Mouse (Mus musculus) layer of hippocampus, adult 9-11 months (tissue): ENCODE measurements around the gene Fam57b.
"Not testable (repeated sequence)": the region's sequence is repeated elsewhere in the genome, so short reads cannot be mapped to it uniquely, and the experiment has no call there.

Source experiments
- DNase-seq: peaks from one replicate; pipeline ENCODE4 v3.0.0; 2022

Gene Fam57b

DNA sequence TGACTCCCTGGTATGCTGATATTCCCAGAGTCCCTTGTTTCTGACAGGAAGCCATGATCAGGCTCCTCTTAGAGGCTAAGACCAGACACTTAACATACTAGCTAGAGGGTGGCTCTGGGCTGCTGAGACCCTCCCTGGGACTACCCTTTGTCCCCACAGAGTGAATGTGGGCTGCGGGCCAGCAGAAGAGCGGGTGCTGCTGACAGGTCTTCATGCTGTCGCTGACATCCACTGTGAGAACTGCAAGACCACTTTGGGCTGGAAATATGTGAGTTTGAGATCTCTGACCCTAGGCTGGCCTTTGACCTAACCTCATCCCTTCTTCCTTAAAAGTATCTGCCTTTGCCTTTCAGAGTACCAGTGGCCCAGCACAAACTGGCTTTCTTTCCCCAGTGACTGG, 19.3 kb upstream of the Fam57b start:
- no peak for DNase-seq

DNA sequence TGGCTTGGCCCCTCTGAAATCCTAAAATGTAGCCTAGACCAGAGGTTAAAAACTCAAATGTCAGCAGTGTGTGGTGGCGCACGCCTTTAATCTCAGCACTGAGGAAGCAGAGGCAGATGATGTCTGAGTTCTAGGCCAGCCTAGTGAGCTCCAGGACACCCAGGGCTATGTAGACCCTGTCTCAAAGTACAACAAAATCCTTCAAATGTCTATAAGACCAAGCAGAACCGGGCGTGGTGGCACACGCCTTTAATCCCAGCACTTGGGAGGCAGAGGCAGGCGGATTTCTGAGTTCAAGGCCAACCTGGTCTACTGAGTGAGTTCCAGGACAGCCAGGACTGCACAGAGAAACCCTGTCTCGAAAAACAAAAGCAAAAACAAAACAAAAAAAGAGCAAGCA, 18.4 kb upstream of the Fam57b start:
- DNase-seq = not testable (repeated sequence)

DNA sequence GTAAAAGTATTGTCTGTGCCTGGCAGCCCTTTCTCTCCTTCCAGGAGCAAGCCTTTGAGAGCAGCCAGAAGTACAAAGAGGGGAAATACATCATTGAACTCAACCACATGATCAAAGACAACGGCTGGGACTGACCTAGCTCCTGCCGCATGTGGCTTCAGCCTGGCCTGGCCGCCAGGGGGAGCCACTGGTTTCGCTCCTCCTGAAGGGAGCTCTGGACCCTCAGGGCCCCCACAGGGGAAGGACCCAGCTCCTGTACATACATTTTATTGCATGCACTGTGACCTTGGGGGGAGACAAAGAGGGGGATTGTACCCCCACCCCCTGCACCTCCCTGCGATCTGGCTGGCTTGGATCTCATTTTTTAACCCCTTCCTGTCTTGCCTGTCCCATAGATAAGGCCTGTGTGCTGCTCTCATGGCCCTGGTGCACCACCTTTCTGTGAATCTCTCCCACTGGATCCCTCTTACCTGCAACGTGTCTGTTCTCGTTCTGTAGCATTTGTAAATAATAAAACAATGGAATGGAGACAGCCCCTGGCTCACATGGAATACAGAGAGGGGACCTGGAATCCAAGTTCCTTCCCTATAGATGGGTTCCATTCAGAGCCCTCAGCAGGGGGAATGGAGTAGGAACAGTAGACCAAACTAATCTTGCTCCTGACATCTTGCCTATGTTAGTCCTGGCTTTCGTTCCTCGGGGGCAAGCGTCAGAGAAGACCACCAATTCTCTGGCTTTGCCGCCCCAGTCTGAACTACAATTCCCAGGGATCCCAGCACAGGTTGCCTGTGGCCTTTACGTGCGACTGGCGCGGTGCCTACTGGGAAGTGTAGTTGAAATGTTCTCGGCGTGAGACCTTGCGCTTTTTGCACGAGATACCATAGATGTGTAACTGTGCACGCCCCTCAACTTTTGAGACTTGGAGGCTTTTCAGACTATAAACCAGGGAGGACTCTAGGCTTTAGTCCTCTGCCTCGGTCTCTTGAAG, 17.2 kb upstream of the Fam57b start:
- peak; percentile 84 for DNase-seq

DNA sequence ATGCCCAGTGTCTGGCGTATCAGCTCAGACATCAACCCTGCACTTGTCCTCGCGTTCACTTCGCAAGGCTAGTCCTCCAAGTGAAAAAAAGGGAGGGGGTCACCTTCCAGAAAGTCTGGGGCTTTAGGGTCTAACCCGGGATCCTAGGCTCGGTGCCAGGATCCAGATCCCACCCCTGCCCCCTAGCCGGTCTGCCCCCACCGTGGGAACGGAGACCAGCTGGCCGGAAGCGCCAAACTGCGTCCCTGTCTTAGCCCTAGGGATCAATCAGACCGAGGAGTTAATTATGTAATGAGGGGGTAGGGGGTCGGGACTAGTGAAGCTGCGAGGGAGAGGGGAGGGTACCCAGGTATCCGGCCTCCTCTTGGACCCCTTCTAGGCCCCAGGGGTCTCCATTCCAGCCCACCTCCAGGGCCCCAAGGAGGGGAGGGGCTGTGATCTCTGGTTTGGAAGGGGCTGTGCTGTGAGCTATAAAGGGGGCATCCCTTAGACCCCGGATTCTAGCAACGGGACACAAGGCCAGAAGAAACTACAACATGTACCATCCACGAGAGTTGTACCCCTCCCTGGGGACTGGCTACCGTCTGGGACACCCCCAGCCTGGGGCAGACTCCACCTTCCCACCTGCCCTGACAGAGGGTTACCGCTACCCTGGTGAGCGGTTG, 16.4 kb upstream of the Fam57b start, which contains the start of gene Tbx6:
Gene Tbx6 (plus strand): TSS at position 513 of the 665 bp plus-strand sequence.
- no peak for DNase-seq

DNA sequence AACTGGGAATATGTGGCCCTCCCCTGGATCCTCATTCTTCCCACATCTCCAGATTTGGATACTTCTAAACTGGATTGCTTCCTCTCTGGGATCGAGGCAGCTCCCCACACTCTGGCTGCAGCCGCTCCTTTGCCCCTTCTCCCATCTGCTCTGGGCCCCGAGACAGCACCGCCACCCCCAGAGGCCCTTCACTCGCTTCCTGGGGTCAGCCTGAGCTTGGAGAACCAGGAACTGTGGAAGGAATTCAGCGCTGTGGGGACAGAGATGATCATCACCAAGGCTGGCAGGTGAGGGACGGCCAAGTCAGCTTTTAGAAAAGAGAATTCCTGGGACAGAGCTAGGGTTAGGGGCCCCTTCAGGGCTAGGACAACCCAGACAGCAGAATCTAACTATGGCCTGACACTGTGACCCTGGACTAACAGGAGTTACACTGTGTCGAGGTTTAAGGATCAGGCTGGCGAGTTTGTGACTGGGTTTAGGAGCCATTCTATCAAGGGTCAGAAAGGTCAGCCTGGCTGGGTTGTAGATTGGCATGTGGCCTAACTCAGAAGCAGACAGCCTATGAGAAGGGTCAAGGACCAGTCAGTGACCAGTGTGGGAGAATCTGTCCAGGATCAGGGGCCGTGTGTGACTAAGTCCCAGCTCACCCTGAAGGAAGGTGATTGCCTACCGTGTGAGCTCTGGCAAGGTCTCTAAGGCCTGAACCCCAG, 15.7 kb upstream of the Fam57b start:
- DNase-seq = no peak

DNA sequence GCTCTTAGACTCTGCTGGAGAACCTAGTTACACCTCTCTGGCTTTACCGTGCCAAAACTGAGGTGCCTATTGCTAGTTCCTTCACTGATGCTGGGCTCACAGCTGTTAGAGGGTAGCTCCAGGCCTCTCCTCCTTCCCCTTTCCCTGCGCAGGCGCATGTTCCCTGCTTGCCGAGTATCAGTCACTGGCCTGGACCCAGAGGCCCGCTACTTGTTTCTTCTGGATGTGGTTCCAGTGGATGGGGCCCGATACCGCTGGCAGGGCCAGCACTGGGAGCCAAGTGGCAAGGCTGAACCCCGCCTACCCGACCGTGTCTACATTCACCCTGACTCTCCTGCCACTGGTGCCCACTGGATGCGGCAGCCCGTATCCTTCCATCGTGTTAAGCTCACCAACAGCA, 14.8 kb upstream of the Fam57b start:
- DNase-seq = no peak

DNA sequence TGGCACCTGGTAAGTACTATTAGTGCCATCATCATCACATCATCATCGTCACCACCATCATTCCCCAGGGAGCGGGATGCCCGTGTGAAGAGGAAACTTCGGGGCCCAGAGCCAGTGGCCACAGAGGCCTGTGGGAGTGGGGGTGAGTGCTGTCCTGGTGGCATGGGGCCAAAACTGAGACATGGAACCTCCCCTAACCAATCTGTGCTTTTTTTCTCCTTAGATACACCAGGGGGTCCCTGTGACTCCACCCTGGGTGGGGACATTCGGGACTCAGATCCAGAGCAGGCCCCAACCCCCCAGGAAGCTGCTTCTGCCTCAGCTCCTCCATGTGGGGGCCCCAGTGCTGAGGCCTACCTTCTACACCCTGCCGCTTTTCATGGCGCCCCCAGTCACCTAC, 13.0 kb upstream of the Fam57b start:
- no peak for DNase-seq

DNA sequence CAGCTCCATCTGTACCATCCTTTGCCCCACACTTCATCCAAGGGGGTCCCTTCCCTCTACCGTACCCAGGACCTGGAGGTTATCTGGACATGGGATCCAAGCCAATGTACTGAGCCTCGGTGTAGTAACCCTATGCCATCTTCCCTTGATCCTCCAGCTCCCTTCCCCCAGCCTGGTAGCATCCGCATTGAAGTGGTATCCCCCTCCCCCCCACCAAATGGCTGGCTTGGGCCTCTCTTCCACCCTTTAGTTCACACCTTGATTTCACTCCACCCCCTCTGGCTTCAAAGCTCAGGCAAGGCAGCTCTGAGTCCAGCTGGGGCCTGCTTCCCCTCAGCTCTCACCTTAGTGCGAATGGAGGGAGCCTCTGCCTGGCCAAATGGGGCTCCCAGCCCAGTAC, 12.4 kb upstream of the Fam57b start:
- no peak for DNase-seq

DNA sequence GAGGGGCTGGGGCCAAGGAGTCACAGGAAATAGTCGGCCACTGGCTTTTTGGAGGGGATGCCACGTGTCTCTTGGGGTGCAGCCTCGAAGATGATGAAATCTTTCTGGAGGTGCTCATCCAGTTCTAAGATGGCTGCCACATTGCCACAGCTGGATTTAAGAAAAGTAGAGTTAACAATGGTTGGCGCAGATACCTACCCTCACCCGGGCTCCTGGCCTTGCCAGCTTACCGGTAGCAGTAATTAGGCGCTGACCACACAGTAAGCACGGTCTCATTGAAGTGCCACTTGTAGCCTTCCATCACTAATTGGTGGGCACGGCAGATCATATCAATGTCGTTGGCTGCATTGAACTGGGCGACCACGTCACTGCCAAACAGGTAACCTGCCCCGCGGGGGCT, 11.3 kb upstream of the Fam57b start:
- DNase-seq = no peak

DNA sequence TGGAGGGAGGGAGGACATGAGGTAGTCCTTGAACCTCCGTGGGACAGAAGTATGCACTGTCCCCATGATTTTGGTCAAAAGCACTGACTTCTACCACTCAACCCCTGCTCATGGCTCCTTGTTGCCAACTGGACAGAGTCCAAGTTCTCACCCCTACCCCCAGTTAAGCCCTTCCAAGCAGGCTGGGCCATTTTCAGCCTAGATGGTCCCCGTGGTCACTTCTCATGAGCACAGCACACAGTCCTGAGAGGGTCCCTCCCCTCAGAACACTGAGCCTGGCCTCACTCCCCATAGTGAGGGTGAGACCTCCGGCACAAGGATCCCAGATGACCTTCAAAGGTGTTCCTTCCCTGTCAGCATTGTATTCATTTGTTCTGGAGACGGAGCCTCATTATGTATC, 8.3 kb upstream of the Fam57b start:
- DNase-seq = no peak

DNA sequence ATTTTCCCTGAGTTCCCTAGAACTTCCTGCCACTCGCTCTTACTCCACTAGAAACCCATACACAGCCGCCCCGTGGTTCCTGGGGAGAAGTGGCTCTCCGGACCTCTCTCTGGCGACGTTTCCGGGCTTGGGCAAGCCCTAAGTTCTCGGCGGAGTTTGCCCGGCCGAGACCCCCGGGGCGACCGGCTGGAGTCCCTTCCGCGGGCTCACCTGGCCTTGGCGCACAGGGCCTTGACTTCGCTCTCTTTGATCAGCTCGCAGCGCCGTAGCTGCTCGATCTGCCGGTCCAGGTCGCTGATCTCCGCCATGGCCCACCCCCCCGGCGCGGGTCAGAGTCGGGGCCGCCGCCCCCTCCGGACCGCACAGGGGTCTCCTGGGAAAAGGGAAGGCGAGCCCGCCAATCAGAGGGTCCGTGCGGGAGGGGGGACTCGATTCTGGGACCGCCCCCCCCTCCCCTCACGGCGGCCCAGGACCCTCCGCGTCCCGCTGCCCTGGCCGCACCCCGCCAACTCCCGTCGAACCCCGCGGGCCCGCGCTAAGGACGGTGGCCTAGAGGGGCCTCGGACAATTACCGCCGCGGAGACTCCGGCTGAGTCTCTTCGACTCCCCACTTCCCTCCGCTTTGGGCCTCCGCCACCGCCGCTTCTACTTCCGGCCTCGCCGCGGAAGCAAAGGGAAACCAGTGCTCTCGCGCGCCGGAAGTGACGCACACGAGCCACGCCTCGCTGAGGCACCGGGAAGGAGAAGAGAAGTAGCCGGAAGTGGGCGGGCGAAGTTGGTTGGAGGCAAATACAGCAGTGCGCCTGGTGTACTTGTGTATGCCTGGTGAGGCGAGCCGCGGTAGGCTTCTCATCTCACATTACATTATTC, 5.4 kb upstream of the Fam57b start, which contains the start of gene Ppp4c:
Gene Ppp4c (minus strand): TSS at position 646 of the 870 bp plus-strand sequence.
- peak; percentile 96 for DNase-seq

DNA sequence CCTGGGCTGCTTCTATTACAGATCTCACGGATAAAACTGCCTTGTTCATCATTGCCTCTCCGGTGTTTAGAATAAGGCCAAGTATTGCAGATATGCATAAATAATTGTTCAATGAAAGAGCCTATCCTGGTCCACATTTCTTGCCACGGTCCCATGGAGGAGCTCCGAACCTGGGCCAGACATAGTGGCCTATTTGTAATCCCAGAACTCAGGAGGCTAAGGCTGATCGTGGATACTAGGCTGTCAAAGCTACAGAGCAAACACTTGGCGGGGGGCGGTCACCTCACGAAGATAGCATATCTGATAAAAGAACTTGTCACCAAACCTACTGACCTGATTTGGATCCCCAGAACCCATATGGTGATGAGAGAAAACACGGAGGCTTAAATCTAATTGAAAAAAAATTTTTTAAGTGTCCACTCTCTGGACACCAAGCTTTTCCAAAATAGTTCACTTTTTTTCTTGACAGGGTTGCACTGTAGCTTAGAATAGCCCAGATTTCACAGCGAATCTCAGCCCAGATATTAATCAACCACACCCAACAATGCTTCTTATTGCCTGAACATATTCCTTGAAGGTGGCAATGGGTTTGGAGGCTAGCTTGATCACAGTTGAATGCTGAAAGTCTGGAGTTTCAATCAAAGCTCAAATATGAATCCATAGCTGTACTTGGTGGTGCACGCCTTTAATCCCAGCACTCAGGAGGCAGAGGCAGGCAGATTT, 4.6 kb upstream of the Fam57b start:
- DNase-seq = no peak

DNA sequence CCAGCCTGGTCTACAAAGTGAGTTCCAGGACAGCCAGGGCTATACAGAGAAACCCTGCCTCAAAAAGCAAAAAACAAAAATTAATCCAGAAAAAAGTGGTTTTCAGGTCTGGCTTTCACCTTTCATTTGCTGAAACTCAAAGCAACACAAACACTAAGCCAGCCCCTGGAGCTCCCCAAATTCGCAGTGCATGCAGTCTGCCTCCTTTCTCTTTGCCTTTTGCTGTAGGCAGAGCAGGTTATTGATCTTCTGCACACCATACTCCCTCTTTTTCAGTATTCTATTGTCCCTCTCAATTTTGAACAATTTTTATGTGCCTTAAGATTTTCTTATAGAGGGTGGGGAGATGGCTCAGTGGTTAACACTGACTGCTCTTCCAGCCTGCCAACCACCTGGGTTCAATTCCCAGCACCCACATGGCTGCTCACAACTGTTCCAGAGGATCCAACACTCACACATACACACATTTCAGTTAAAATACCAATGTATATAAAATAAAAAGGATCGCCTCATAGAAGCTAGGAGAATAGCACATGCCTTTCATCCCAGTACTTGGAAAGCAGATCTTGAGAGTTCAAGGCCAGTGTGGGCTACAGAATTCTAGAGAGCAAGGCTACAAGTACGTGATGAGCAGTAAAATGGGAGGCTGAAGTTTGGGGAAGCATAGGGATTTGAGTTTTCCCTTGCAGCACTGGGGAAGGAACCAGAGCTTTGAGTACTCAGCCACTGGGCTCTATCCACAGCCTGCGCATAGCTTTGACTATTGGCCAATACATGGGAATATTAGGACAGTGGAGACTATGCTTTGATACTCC, 3.8 kb upstream of the Fam57b start:
- no peak for DNase-seq

DNA sequence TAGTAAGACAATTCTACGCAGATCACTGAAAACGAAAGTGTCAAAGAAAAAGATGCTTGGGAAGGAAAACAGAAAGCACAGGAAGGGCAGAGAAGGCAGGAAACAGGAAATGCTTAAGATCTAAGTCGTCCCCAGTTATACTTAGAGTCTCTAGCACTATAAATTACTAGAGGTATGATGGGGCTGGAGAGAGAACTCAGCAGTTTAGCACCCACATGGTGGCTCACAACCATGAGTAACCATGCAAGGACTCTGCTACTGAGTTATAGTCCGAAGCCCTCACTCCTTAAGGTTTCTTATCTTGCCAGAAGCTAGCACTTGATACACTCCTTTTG, 3.2 kb upstream of the Fam57b start:
- DNase-seq = no peak

DNA sequence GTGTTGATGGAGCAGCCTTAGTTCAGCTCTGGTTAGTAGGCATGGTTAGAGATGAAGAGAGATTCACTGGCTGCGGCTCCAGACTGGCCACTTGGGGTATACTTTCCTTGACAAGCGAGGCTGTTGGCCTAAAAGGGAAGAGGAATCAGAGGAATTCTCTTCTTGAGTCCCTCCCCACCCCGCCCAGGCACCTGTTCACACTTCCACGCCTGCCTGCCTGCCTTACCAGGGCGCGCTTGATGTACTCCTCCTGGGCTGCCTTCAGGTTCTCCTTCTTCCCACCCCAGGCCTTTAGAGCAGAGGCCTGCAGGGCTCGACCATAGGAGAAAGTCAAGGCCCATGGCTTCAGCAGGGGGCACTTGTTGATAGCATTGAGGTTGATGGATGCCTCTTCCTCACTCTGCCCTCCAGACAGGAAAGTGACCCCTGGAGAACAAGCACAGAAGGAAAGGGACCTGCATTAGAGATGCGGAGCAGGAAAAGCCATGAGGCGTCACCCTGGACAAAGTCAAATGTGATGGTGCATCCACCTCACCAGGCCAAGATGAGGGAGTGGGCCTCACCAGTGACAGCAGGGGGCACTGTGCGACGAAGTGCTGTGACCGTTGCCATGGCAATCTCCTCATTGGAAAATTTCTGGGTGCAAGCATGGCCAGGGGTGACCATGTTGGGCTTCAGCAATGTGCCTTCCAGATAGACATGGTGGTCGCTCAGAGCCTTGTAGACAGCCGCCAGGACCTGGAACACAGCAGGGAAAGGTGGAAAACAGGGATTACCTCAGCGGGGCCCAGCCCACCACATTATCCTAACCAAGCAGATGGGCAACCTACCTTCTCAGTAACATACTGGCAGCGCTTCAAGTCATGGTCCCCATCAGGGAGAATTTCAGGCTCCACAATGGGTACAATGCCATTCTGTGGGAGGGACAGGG, 1.8 kb upstream of the Fam57b start:
- no peak for DNase-seq

DNA sequence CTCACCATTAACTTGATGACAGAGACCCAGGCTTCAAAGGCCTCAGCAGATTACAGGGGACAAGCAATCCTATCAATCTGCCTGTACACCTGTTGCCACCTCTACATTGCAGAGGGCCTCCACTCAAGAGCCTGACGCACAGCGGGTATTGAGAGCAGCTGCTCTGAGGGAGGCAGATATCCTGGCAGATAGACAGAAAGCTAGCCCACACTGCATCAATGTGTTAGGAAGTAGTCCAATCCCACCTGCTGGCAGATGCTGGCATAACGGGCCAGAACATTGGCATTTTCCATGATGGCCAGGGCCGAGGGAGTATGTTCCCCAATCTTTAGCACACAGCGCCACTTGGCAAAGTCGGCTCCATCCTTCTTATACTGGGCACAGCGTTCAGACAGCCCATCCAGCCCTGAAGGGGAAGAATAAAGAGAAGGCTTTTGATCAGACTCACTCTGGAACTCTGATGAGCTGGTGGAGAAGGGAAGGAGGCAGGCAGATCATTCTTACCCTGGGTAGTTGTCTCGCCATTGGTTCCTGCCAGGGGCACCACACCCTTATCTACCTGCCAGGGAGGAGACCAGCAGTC, 1.0 kb upstream of the Fam57b start:
- peak; percentile 80 for DNase-seq

DNA sequence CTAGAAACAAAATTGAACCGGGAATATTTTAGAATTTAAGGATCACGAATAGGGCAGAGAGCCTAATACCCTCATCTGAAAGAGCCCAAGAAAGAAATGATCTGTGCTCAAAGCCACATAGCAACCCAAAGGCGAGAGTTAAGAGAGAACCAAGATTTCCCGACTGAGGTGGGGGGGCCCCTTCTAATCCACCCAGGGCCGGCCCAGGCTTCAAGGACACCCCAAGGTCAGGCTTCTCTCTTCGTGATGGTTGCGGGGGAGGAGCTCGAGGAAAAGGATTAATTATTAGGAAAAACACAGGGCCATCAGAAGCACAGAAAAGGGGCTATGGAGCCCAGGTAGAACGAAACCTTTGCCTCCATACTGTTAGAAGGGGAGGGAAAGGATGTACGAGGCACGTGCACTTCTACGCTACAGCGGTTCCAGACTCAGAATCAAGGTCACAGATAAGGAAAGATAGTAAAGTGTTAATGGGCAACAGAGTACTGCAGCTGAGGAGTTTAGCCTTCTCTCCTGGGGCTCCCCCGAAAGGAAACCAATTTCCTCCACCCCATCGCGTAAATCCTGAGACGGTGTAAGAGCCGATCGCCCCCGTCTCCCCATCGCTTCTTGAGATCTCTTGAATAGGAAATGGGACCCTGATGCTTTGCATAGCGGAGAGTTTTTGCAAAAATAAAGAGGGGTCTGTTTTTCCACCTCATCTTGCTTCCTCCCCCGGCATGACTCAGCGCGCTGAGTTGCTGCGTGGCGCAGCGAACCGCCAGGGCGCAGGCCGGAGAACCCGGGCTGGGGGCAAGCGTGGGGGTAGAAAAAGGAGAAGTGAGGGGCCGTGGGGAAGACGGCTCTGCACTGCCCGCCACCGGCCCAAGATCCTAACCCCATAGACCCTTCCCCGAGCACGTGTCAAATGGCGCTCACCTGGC, 920 bp downstream of the Fam57b start:
- DNase-seq = no peak

DNA sequence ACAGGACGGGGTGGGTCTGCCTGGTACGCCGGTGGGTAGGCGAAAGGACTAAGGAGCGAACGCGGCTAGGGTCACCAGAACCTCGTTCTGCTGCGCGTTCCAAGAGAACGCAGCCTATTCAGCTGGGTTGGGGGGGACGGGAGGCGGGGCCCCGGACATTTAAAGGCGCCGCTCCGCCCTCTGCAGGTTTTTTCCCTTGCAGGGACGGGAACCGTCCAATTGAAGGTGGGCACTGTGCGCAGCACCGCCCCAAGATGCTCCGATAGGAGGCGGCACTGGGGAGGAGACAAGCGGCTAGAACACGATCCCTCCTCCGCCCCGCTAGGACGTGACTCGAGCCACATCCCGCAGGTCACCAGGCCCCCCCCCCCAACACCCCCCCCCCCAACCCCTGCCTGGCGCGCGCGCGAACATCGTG, 1.6 kb downstream of the Fam57b start:
- DNase-seq = peak; percentile 98
